Mouse (Mus musculus) Patski (cell line): ENCODE data around the gene Grasp. TPM values are rescaled to one million over a fixed set of nuclear protein-coding genes. Genes with fewer than 3 reads are reported as not detected.

ENCODE experiments used
- ATAC-seq: fragments of 100-300 bp; one replicate; pipeline ENCODE4 v1.8.0; 2021
- CTCF ChIA-PET: fragments of 350-600 bp; sonication (Branson Sonifier 250); formaldehyde crosslinking; loops from one replicate; lab custom pipeline; 2022; ENCODE audit warnings: inconsistent platforms; lab: Charles Lee
- POLR2A ChIA-PET: fragments of 350-600 bp; sonication (Branson Sonifier 250); formaldehyde crosslinking; loops from one replicate; lab custom pipeline; 2022; ENCODE audit warnings: antibody characterized with exemption, inconsistent platforms; lab: Charles Lee
- DNase-seq: peaks from one replicate; pipeline ENCODE4 v3.0.0-alpha.2; 2011; ENCODE audit warnings: low read depth, low spot score
- H3K27me3 ChIP-seq: fragments of 371-371 bp; one replicate; pipeline ENCODE4 v1.5.1; 2021
- CTCF ChIP-seq: fragments of 100-300 bp; IDR thresholded peaks from one replicate; pipeline ENCODE4 v1.5.1; 2021
- in situ Hi-C: fragments of 300-500 bp; cut with MboI; formaldehyde crosslinking; loops from 3 replicates; pipeline ENCODE4 v1.11.1; 2018; ENCODE audit warnings: low pct_unique_long_range_greater_than_20kb, mixed read lengths
- polyA plus RNA-seq: library from polyadenylated mRNA; unstranded; gene quantifications from one replicate; pipeline ENCODE4 v1.2.3, GENCODE M21; 2021

The Grasp gene
- polyA plus RNA-seq, 1 experiment from 2014 or later, result 6.8 TPM

GRCm38 (mm10) chr15:101253886-101254795 is 30.2 kb downstream of the Grasp start, which contains the start of gene Nr4a1:
TSS of gene Nr4a1 (plus strand) at chr15:101254269.
- no peaks in the 10 kb centered on the region for H3K27me3 ChIP-seq
- no peak for TF ChIP-seq CTCF
- ChIA-PET POLR2A (interaction anchor here (0.6 to 1.3 kb wide), 2 partner anchors 9 to 13 kb away, joined by 3 read pairs; no protein-coding TSS in a partner anchor), CTCF (interaction anchor here (0.7 to 0.9 kb wide), 2 partner anchors 12 to 29 kb away, joined by 3 read pairs; no protein-coding TSS in a partner anchor)
- in situ Hi-C loops, result no loop called here
- peak; percentile 37 for ATAC-seq
- no peak for DNase-seq

GRCm38 (mm10) chr15:101255842-101256462 is 32.0 kb downstream of the Grasp start:
- in situ Hi-C loops, result no loop called here

GRCm38 (mm10) chr15:101256463-101257206 is 32.6 kb downstream of the Grasp start:
- ATAC-seq, result no peak
- no peak for TF ChIP-seq CTCF
- no peak for DNase-seq
- CTCF ChIA-PET, result no interaction called here
- POLR2A ChIA-PET, result interaction anchor here (1.2 kb wide), 1 partner anchor 8 kb away, joined by 4 read pairs; no protein-coding TSS in a partner anchor
- in situ Hi-C loops, result no loop called here
- H3K27me3 ChIP-seq, result no peaks in the 10 kb centered on the region

More at GRCm38 (mm10) chr15:101255842-101256462, 32.0 kb downstream of the Grasp start:
- CTCF ChIA-PET, result no interaction called here
- POLR2A ChIA-PET, result no interaction called here
- no peak for TF ChIP-seq CTCF
- no peaks in the 10 kb centered on the region for H3K27me3 ChIP-seq
- DNase-seq, result no peak
- no peak for ATAC-seq

GRCm38 (mm10) chr15:101258420-101258819 is 34.4 kb downstream of the Grasp start:
- DNase-seq, result no peak
- no peaks in the 10 kb centered on the region for H3K27me3 ChIP-seq
- POLR2A ChIA-PET, result no interaction called here
- in situ Hi-C loops, result no loop called here
- CTCF ChIA-PET, result no interaction called here
- ATAC-seq, result no peak
- TF ChIP-seq CTCF, result no peak

- ChIA-PET POLR2A (no interaction called here), CTCF (interaction anchor here (1.2 kb wide), 1 partner anchor 9 kb away, joined by 3 read pairs; no protein-coding TSS in a partner anchor)
- TF ChIP-seq CTCF, result no peak
- in situ Hi-C loops, result no loop called here
- no peak for DNase-seq
- ATAC-seq, result no peak
- no peaks in the 10 kb centered on the region for H3K27me3 ChIP-seq
Measured at GRCm38 (mm10) chr15:101259922-101260321, 35.9 kb downstream of the Grasp start.

GRCm38 (mm10) chr15:101260387-101260786 is 36.4 kb downstream of the Grasp start:
- in situ Hi-C loops, result no loop called here
- DNase-seq (no peak), ATAC-seq (no peak)
- TF ChIP-seq CTCF, result no peak
- CTCF ChIA-PET, result interaction anchor here (1.2 kb wide), 1 partner anchor 9 kb away, joined by 3 read pairs; no protein-coding TSS in a partner anchor
- no peaks in the 10 kb centered on the region for H3K27me3 ChIP-seq
- POLR2A ChIA-PET, result no interaction called here

GRCm38 (mm10) chr15:101260874-101261622 is 37.1 kb downstream of the Grasp start:
- no peak for DNase-seq
- in situ Hi-C loops, result no loop called here

GRCm38 (mm10) chr15:101262502-101262901 is 38.5 kb downstream of the Grasp start:
- DNase-seq, result no peak
- ChIA-PET CTCF (interaction anchor here (2.0 kb wide), 1 partner anchor 20 kb away, joined by 6 read pairs; no protein-coding TSS in a partner anchor), POLR2A (interaction anchor here (1.5 kb wide), 1 partner anchor 16 kb away, joined by 3 read pairs; no protein-coding TSS in a partner anchor)
- in situ Hi-C loops, result no loop called here
- ATAC-seq, result no peak
- H3K27me3 ChIP-seq, result no peaks in the 10 kb centered on the region
- no peak for TF ChIP-seq CTCF

More at GRCm38 (mm10) chr15:101260874-101261622, 37.1 kb downstream of the Grasp start:
- ATAC-seq, result no peak
- no peak for TF ChIP-seq CTCF
- H3K27me3 ChIP-seq, result no peaks in the 10 kb centered on the region
- ChIA-PET POLR2A (no interaction called here), CTCF (no interaction called here)
